Mouse (Mus musculus): ENCODE data around the gene Cox4i2. TPM values are rescaled to one million over a fixed set of nuclear protein-coding genes. Genes with fewer than 3 reads are reported as not detected.

Gene Cox4i2
- total RNA-seq, 2 experiments from 2014 or later = 4.9 to 5.6 TPM

DNA sequence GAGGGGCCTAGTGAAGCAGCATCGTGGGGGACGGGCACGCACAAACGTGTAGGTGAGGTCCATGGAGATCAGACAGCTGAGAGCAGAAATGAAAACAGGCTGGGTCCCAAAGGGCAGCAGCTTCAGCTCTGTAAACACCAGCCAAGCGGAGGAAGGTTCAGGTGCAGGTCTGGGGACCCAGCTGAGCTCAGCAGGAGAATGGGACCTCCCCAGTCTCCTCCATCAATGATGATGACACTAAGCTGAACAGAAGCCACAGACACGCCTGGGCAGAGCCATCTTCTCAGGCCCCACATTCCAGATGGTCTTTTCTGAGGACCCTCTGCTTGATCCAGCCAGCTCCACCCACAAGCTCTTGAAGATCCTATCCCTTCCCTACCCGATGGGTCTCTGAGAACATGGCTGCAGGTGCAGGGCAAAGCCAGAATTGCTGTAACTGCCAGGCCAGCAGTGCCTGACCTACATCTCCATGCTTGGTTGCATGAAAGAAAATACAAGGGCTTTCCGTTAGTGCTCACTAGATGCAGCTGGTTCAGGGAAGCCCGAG, 40.4 kb downstream of the Cox4i2 start:
- DNase-seq (ENCODE audit: low spot score in 2 of 2) = no peak

DNA sequence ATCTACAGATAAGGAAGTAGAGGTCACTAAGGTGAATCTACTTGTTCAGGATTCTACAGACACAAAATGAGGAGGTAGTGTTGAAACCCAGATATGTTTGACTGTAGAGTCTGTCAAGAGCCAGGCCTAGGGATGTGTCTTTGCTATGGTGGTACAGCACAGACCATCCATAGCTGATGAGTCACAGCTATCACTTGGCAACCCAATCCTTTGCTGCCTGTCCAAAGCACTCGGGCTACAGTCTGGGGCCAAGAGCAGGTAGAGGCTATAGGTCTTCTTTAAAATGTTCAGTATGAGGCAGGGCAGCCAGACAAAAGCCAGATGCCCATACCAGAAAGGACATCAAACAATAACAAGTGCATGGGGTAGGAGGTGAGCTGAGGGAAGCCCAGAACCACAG, 43.6 kb downstream of the Cox4i2 start:
- no peak for DNase-seq (ENCODE audit: low spot score in 2 of 2)

DNA sequence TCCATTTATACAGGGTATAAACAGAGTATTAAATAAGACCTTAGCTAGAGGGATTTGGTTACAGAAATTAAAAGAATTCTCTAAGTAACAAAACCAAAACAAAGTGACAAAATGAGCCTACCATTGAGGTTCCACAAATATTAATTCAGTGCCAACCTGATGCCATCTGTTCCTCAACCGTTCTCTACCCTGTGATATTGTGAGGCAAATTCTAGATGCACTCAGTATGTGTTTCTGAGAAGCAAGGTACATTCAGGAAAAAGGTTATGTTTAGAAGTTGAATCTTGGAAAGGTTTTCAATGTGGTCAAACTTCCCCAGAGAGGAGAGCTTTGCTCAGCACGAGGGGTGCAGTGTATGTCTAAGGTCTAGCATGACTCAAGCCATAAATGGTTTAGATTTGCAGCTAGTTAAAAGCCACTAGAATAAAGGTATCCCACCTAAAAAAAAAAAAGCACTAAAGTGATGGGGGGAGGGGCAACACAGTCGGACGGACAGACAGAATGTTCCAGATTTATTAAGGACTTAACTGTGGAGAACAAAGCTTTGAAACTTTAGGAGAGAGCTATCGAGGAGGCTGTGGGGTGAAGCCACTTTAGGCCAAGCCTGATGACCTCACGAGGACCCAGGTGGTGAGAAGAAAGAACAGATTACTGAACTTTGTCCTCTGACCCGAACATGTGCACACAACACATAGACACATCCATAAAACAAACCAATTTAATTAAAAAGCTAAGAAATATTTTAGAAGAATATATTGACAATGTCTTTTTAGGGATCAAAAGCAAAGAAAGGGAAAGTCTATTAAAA, 46.2 kb downstream of the Cox4i2 start:
- DNase-seq (ENCODE audit: low spot score in 2 of 2) = no peak

- no peak for DNase-seq (ENCODE audit: low spot score in 2 of 2)
Observed at GRCm38 (mm10) chr2:152800762-152801113, 46.8 kb downstream of the Cox4i2 start.

GRCm38 (mm10) chr2:152802303-152802702, 48.3 kb downstream of the Cox4i2 start:
- DNase-seq (ENCODE audit: low spot score in 2 of 2) = no peak

GRCm38 (mm10) chr2:152803081-152803480, 49.1 kb downstream of the Cox4i2 start:
- no peak for DNase-seq (ENCODE audit: low spot score in 2 of 2)

GRCm38 (mm10) chr2:152804408-152805110, 50.6 kb downstream of the Cox4i2 start:
- no peak for DNase-seq (ENCODE audit: low spot score in 2 of 2)

- no peak for DNase-seq (ENCODE audit: low spot score in 2 of 2)
Observed at GRCm38 (mm10) chr2:152805111-152805490, 51.1 kb downstream of the Cox4i2 start.

GRCm38 (mm10) chr2:152806037-152806436, 52.1 kb downstream of the Cox4i2 start:
- DNase-seq (ENCODE audit: low spot score in 2 of 2) = no peak

GRCm38 (mm10) chr2:152808178-152808577, 54.2 kb downstream of the Cox4i2 start:
- DNase-seq (ENCODE audit: low spot score in 2 of 2) = no peak

DNA sequence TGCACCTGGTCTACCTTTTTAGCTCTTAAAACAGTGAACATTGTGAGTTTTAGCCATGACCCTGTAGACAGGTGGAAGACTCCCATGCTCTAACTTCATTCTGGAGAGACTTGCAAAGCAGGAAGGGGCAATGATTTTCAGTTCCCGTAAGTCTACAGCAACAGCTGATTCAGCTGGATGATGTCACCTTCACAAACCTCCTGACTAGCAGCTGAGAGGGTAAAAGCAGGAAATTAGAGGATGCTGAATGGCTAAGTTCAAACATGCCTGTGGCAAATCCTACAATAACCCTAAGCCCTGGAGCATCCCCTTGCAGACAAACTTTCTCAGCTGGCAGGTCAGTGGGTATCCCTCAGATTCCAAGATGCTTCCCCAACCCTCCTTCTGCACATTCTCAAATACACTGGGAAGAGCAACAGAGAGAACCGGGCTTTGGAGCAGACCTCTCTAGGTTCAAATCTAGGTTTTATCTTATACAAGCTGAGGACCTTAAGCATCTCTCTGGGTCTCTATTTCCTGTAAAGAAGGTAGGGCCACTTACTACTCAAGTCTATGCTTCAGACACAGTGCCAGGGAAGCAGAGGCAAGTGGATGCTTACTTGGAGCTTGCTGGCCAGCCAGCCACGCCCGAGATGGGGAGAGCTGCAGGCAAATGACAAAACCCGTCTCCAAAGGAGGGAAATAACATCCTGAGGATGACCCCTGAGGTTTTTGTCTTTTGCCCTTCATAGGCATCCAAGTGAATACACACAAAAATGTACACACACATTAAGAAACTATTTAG, 56.4 kb downstream of the Cox4i2 start:
- DNase-seq (ENCODE audit: low spot score in 2 of 2) = no peak

- DNase-seq (ENCODE audit: low spot score in 2 of 2) = no peak
Observed at GRCm38 (mm10) chr2:152811336-152812165, 57.6 kb downstream of the Cox4i2 start.

DNA sequence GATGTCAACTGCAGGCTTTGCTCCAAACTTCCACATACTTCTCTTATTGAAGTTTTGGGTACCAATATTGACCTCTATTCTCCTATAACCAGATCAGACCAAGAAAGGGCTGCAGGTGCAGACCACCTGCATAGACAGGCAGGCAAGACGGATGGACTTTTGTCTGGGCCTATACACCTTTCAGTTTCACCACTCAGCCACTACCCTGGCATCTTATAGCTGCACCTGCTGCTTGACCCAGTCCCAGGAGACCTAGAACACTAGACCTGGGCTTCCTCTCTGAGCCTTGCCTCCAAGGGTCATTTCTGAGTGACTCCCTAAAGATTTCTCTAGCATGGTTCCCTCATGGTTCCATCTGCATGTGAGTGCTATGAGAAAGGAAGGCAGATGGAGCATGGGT, 59.3 kb downstream of the Cox4i2 start:
- DNase-seq (ENCODE audit: low spot score in 2 of 2) = no peak

GRCm38 (mm10) chr2:152814213-152814874, 60.4 kb downstream of the Cox4i2 start:
- DNase-seq (ENCODE audit: low spot score in 2 of 2) = no peak

Small RNAs within 50 kb of the gene (microRNA-seq; reads per million reads assigned to microRNA genes)
- gene Gm23802 = not detected

Other genes with a start within 250 kb of the Cox4i2 start
- not detected for gene Defb26, start 242.5 kb upstream of the Cox4i2 start, total RNA-seq (2021)
- gene Defb28, start 235.9 kb upstream of the Cox4i2 start, total RNA-seq (2021) = not detected
- not detected for gene Defb29, start 214.1 kb upstream of the Cox4i2 start, total RNA-seq (2021)
- gene Gm17416, start 184.8 kb upstream of the Cox4i2 start, total RNA-seq (2021) = not detected
- gene Defb21, start 181.4 kb upstream of the Cox4i2 start, total RNA-seq (2021) = not detected
- gene Defb19, start 173.9 kb upstream of the Cox4i2 start, total RNA-seq (2021) = not detected
- not detected for gene Defb45, start 154.8 kb upstream of the Cox4i2 start, total RNA-seq (2021)
- gene Defb36, start 149.8 kb upstream of the Cox4i2 start, total RNA-seq (2021) = not detected
- 1 to 10 TPM; 2.2 to 5.5 TPM for gene Defb25, start 131.1 kb upstream of the Cox4i2 start, total RNA-seq (2021)
- gene Rem1, start 127.2 kb upstream of the Cox4i2 start, total RNA-seq (2021) = 10 to 100 TPM; 15.1 to 16.2 TPM
- gene H13, start 84.7 kb upstream of the Cox4i2 start, total RNA-seq (2021) = 10 to 100 TPM; 84.8 to 88.2 TPM
- gene Mcts2, start 67.1 kb upstream of the Cox4i2 start, total RNA-seq (2021) = 10 to 100 TPM; 16.4 to 20.2 TPM
- 10 to 100 TPM; 27.7 to 29.4 TPM for gene Id1, start 17.9 kb upstream of the Cox4i2 start, total RNA-seq (2021)
- gene Bcl2l1, start 77.6 kb downstream of the Cox4i2 start, total RNA-seq (2021) = 10 to 100 TPM; 24.5 to 29.2 TPM
- 10 to 100 TPM; 22.2 to 24.0 TPM for gene Tpx2, start 93.8 kb downstream of the Cox4i2 start, total RNA-seq (2021)
- gene Mylk2, start 157.2 kb downstream of the Cox4i2 start, total RNA-seq (2021) = 100 to 1,000 TPM in 1 of 2 experiments, 10 to 100 TPM in 1; 95.7 to 138 TPM
- gene Foxs1, start 179.0 kb downstream of the Cox4i2 start, total RNA-seq (2021) = 1 to 10 TPM; 5.4 to 7.3 TPM
- gene Dusp15, start 197.5 kb downstream of the Cox4i2 start, total RNA-seq (2021) = 1 to 10 TPM; 3.6 to 3.8 TPM
- not detected for gene Ttll9, start 208.3 kb downstream of the Cox4i2 start, total RNA-seq (2021)